Mouse (Mus musculus): ENCODE measurements at regions not wholly inside any gene's neighbourhood (a gene's known extent, or its start where the extent isn't known, plus 50 kb on each side); places are given as distances from the start of the nearest gene placed in this dataset.

DNA sequence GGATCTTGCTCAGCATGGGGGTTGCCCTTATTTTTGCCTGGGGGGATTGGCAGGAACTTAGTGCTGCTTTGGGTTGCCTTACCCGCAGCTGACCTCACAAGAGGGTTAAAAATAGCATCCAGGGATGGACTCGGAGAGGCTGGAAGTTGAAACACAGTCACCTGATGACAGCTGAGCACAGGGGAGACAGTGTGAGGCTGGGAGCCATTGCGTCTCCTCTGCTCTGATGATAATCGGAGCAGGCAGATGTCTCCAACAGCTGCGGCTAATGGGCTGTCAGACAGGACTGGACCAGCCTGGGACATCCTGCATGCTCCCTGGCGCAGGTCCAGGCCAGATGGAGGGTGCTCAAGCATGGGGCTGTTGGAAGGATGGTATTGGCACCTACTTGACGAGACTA lies 165.1 kb downstream of the 9530068E07Rik start:
- 49% methylated on average over 7 of the region's 7 CpGs for WGBS
- Histone ChIP-seq H3K27me3 (ENCODE audit: insufficient read depth, low read length) (no peaks in the 10 kb centered on the region), H3K9me3 (replicated peaks; ENCODE audit: low read length) (no peaks in the 10 kb centered on the region), H3K4me3 (replicated peaks; ENCODE audit: low read depth, low read length) (no peak overlapping the region), H3K9ac (ENCODE audit: low read depth, low read length) (no peak overlapping the region), H3K27ac (no peak overlapping the region), H3K4me2 (ENCODE audit: low read length) (no peak overlapping the region), H3K36me3 (ENCODE audit: insufficient read depth, low read length) (no peaks in the 10 kb centered on the region), H3K4me1 (replicated peaks; ENCODE audit: insufficient read depth, low read length) (peaks cover 10% of the 10 kb centered on the region; the same call in 1 of the 2 replicates)
- ATAC-seq (replicated peaks; ENCODE audit: low FRiP score, low read depth) (no peak), DNase-seq (ENCODE audit: low spot score) (no peak)
- TF ChIP-seq CTCF (IDR thresholded peaks at IDR 0.05; ENCODE audit: low read depth) = no peak

GRCm38 (mm10) chr11:52565457-52565856 lies 169.2 kb downstream of the 9530068E07Rik start:
- no peak overlapping the region for H3K9ac ChIP-seq (ENCODE audit: low read depth, low read length)
- no peaks in the 10 kb centered on the region for H3K27me3 ChIP-seq (ENCODE audit: insufficient read depth, low read length)
- no peak overlapping the region for H3K4me2 ChIP-seq (ENCODE audit: low read length)
- H3K27ac ChIP-seq = no peak overlapping the region
- no peaks in the 10 kb centered on the region for H3K9me3 ChIP-seq (replicated peaks; ENCODE audit: low read length)
- no peaks in the 10 kb centered on the region for H3K36me3 ChIP-seq (ENCODE audit: insufficient read depth, low read length)
- no peak for TF ChIP-seq CTCF (IDR thresholded peaks at IDR 0.05; ENCODE audit: low read depth)
- no peak overlapping the region for H3K4me3 ChIP-seq (replicated peaks; ENCODE audit: low read depth, low read length)
- ATAC-seq (replicated peaks; ENCODE audit: low FRiP score, low read depth) = no peak
- 4% methylated on average over 1 of the region's 1 CpGs for WGBS
- DNase-seq (ENCODE audit: low spot score) = peak; percentile 50
- peaks cover 10% of the 10 kb centered on the region; the same call in 1 of the 2 replicates for H3K4me1 ChIP-seq (replicated peaks; ENCODE audit: insufficient read depth, low read length)

GRCm38 (mm10) chr11:52566026-52566425 lies 169.8 kb downstream of the 9530068E07Rik start:
- H3K4me1 ChIP-seq (replicated peaks; ENCODE audit: insufficient read depth, low read length) = peaks cover 10% of the 10 kb centered on the region; the same call in 1 of the 2 replicates
- no peak for DNase-seq (ENCODE audit: low spot score)
- H3K36me3 ChIP-seq (ENCODE audit: insufficient read depth, low read length) = no peaks in the 10 kb centered on the region
- H3K4me3 ChIP-seq (replicated peaks; ENCODE audit: low read depth, low read length) = no peak overlapping the region
- no peak overlapping the region for H3K9ac ChIP-seq (ENCODE audit: low read depth, low read length)
- TF ChIP-seq CTCF (IDR thresholded peaks at IDR 0.05; ENCODE audit: low read depth) = no peak
- H3K9me3 ChIP-seq (replicated peaks; ENCODE audit: low read length) = no peaks in the 10 kb centered on the region
- WGBS = 34% methylated on average over 9 of the region's 9 CpGs
- no peak overlapping the region for H3K27ac ChIP-seq
- no peak for ATAC-seq (replicated peaks; ENCODE audit: low FRiP score, low read depth)
- no peak overlapping the region for H3K4me2 ChIP-seq (ENCODE audit: low read length)
- no peaks in the 10 kb centered on the region for H3K27me3 ChIP-seq (ENCODE audit: insufficient read depth, low read length)

GRCm38 (mm10) chr11:52567945-52568687 lies 171.9 kb downstream of the 9530068E07Rik start:
- Histone ChIP-seq H3K27ac (no peak overlapping the region), H3K9ac (ENCODE audit: low read depth, low read length) (no peak overlapping the region), H3K9me3 (replicated peaks; ENCODE audit: low read length) (no peaks in the 10 kb centered on the region), H3K4me2 (ENCODE audit: low read length) (no peak overlapping the region), H3K4me3 (replicated peaks; ENCODE audit: low read depth, low read length) (no peak overlapping the region), H3K36me3 (ENCODE audit: insufficient read depth, low read length) (no peaks in the 10 kb centered on the region), H3K4me1 (replicated peaks; ENCODE audit: insufficient read depth, low read length) (peaks cover 10% of the 10 kb centered on the region; the same call in 1 of the 2 replicates), H3K27me3 (ENCODE audit: insufficient read depth, low read length) (no peaks in the 10 kb centered on the region)
- ATAC-seq (replicated peaks; ENCODE audit: low FRiP score, low read depth) = no peak
- no peak for TF ChIP-seq CTCF (IDR thresholded peaks at IDR 0.05; ENCODE audit: low read depth)
- DNase-seq (ENCODE audit: low spot score) = no peak
- 57% methylated on average over 13 of the region's 13 CpGs for WGBS

GRCm38 (mm10) chr11:52568794-52569193 lies 172.6 kb downstream of the 9530068E07Rik start:
- WGBS = 48% methylated on average over 1 of the region's 1 CpGs
- H3K4me2 ChIP-seq (ENCODE audit: low read length) = no peak overlapping the region
- TF ChIP-seq CTCF (IDR thresholded peaks at IDR 0.05; ENCODE audit: low read depth) = no peak

DNA sequence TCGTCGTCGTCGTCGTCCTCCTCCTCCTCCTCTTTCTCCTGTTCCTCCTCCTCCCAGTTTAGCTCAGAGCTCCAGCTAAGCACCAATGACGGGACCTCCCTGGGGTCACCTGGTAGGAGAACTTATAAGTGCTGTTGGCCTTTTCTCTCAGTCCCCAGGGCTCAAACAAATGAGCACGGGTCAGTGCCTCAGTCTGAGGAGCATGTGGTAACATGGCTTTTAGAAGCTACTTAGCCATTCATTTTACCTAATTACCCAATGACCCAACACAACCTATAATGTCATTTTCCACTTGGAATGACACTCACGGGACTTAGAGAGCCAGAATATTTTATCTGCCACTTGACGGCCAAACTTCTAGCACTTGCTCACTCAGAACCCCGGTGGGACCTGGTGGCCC lies 173.5 kb downstream of the 9530068E07Rik start:
- no peaks in the 10 kb centered on the region for H3K9me3 ChIP-seq (replicated peaks; ENCODE audit: low read length)
- TF ChIP-seq CTCF (IDR thresholded peaks at IDR 0.05; ENCODE audit: low read depth) = no peak
- 77% methylated on average over 10 of the region's 10 CpGs for WGBS
- DNase-seq (ENCODE audit: low spot score) (no peak), ATAC-seq (replicated peaks; ENCODE audit: low FRiP score, low read depth) (no peak)
- no peak overlapping the region for H3K27ac ChIP-seq
- H3K4me3 ChIP-seq (replicated peaks; ENCODE audit: low read depth, low read length) = no peak overlapping the region
- peaks cover 10% of the 10 kb centered on the region; the same call in 1 of the 2 replicates for H3K4me1 ChIP-seq (replicated peaks; ENCODE audit: insufficient read depth, low read length)
- no peak overlapping the region for H3K9ac ChIP-seq (ENCODE audit: low read depth, low read length)
- H3K27me3 ChIP-seq (ENCODE audit: insufficient read depth, low read length) = no peaks in the 10 kb centered on the region
- no peak overlapping the region for H3K4me2 ChIP-seq (ENCODE audit: low read length)
- H3K36me3 ChIP-seq (ENCODE audit: insufficient read depth, low read length) = no peaks in the 10 kb centered on the region

More at GRCm38 (mm10) chr11:52568794-52569193, 172.6 kb downstream of the 9530068E07Rik start:
- H3K9me3 ChIP-seq (replicated peaks; ENCODE audit: low read length) = no peaks in the 10 kb centered on the region
- H3K27me3 ChIP-seq (ENCODE audit: insufficient read depth, low read length) = no peaks in the 10 kb centered on the region
- H3K36me3 ChIP-seq (ENCODE audit: insufficient read depth, low read length) = no peaks in the 10 kb centered on the region
- H3K4me3 ChIP-seq (replicated peaks; ENCODE audit: low read depth, low read length) = no peak overlapping the region
- DNase-seq (ENCODE audit: low spot score) (no peak), ATAC-seq (replicated peaks; ENCODE audit: low FRiP score, low read depth) (no peak)
- no peak overlapping the region for H3K27ac ChIP-seq
- H3K4me1 ChIP-seq (replicated peaks; ENCODE audit: insufficient read depth, low read length) = peaks cover 10% of the 10 kb centered on the region; the same call in 1 of the 2 replicates
- H3K9ac ChIP-seq (ENCODE audit: low read depth, low read length) = no peak overlapping the region

Data from kidney, postnatal 0 days (tissue).